Mouse (Mus musculus) thymus, adult 2 months (tissue): ENCODE results near the gene Pglyrp1. TPM values are rescaled to one million over a fixed set of nuclear protein-coding genes. Genes with fewer than 3 reads are reported as not detected.

Source experiments
- DNase-seq: peaks from one replicate; pipeline ENCODE4 v3.0.0; 2021
- H3K27ac ChIP-seq: fragments of 200-500 bp; 2 replicates; pipeline ENCODE4 v1.5.1; 2012; ENCODE audit warnings: low read length, control low read depth; ENCODE audit not compliant: control insufficient read depth, insufficient read depth
- H3K27me3 ChIP-seq: fragments of 200-500 bp; 2 replicates; pipeline ENCODE4 v1.6.1; 2012; ENCODE audit warnings: mild to moderate bottlenecking, low read length, moderate library complexity, mixed read lengths; ENCODE audit not compliant: control insufficient read depth, insufficient read depth
- H3K36me3 ChIP-seq: fragments of 200-500 bp; 2 replicates; pipeline ENCODE4 v1.6.1; 2012; ENCODE audit warnings: mild to moderate bottlenecking, low read length, moderate library complexity; ENCODE audit not compliant: control insufficient read depth, insufficient read depth
- H3K4me1 ChIP-seq: fragments of 200-500 bp; replicated peaks from 2 replicates; pipeline ENCODE4 v1.6.1; 2012; ENCODE audit warnings: low read length; ENCODE audit not compliant: control insufficient read depth, insufficient read depth
- H3K4me3 ChIP-seq: fragments of 200-500 bp; 2 replicates; pipeline ENCODE4 v1.5.1; 2012; ENCODE audit warnings: mild to moderate bottlenecking, low read length, control low read depth, moderate library complexity; ENCODE audit not compliant: control insufficient read depth, insufficient read depth
- CTCF ChIP-seq: fragments of 200-500 bp; IDR thresholded peaks from 2 replicates; pipeline ENCODE4 v1.5.1; 2012; ENCODE audit warnings: mild to moderate bottlenecking, control low read depth, low read length, moderate library complexity, borderline replicate concordance; ENCODE audit not compliant: control insufficient read depth, poor library complexity, insufficient read depth; ENCODE audit errors: extremely low read depth
- POLR2A ChIP-seq: fragments of 200-500 bp; IDR thresholded peaks from 2 replicates; pipeline ENCODE4 v1.6.1; 2012; ENCODE audit warnings: mild to moderate bottlenecking, low read length, control low read depth, moderate library complexity; ENCODE audit not compliant: control insufficient read depth, poor library complexity, insufficient read depth; ENCODE audit errors: extremely low read depth
- WGBS: fragments of 180-500 bp; shearing (Covaris S2); methylation state at CpG from one replicate; pipeline ENCODE4 v1.1.7; 2018; 5-methylcytosine and 5-hydroxymethylcytosine counted together
- polyA plus RNA-seq: library from polyadenylated mRNA; depleted of rRNA; stranded (reverse); fragments of >200 nt; gene quantifications from 2 replicates; pipeline ENCODE4 v1.2.3, GENCODE M21; 2012; rRNA removed

Pglyrp1 gene
- polyA plus RNA-seq, 1 experiment = 49.8 TPM

GRCm38 (mm10) chr7:18925162-18925938 lies 54.2 kb downstream of the Pglyrp1 start, which contains the start of gene Nova2:
Nova2 (plus strand) TSS chr7:18925888.
- Histone ChIP-seq H3K4me1 (peaks cover 3% of the 10 kb centered on the region), H3K36me3 (no peaks in the 10 kb centered on the region), H3K27me3 (peaks cover 16% of the 10 kb centered on the region), H3K27ac (no peak within 1 kb of the TSS), H3K4me3 (no peak within 1 kb of the TSS)
- 5% methylated on average over 34 of the region's 45 CpGs for WGBS
- DNase-seq = peak; percentile 33
- TF ChIP-seq CTCF (no peak), POLR2A (no peak)

GRCm38 (mm10) chr7:18926041-18926790 lies 55.1 kb downstream of the Pglyrp1 start:
- 11% methylated on average over 42 of the region's 42 CpGs for WGBS
- no peak for DNase-seq
- no peaks in the 10 kb centered on the region for H3K36me3 ChIP-seq
- peaks cover 16% of the 10 kb centered on the region for H3K27me3 ChIP-seq
- H3K27ac ChIP-seq = no peak overlapping the region
- H3K4me1 ChIP-seq = peaks cover 3% of the 10 kb centered on the region
- H3K4me3 ChIP-seq = no peak overlapping the region
- TF ChIP-seq POLR2A = no peak
- no peak for TF ChIP-seq CTCF

- H3K4me1 ChIP-seq = peaks cover 3% of the 10 kb centered on the region
- H3K27ac ChIP-seq = no peak overlapping the region
- no peaks in the 10 kb centered on the region for H3K36me3 ChIP-seq
- H3K27me3 ChIP-seq = peaks cover 16% of the 10 kb centered on the region
- WGBS = 59% methylated on average over 6 of the region's 6 CpGs
- no peak for TF ChIP-seq POLR2A
- no peak for TF ChIP-seq CTCF
- no peak for DNase-seq
- H3K4me3 ChIP-seq = no peak overlapping the region
These were observed 55.8 kb downstream of the Pglyrp1 start for GRCm38 (mm10) chr7:18926911-18927310.

GRCm38 (mm10) chr7:18927759-18928158 lies 56.6 kb downstream of the Pglyrp1 start:
- no peak for DNase-seq
- peaks cover 16% of the 10 kb centered on the region for H3K27me3 ChIP-seq
- H3K4me3 ChIP-seq = no peak overlapping the region
- WGBS = 11% methylated on average over 3 of the region's 3 CpGs
- no peaks in the 10 kb centered on the region for H3K36me3 ChIP-seq
- no peak overlapping the region for H3K27ac ChIP-seq
- TF ChIP-seq CTCF (no peak), POLR2A (no peak)
- H3K4me1 ChIP-seq = peaks cover 3% of the 10 kb centered on the region

Other genes with a start within 250 kb of the Pglyrp1 start
- gene Psg21, start 214.6 kb upstream of the Pglyrp1 start, polyA plus RNA-seq = 0.08 and 0.13 TPM in 2 replicates
- gene Psg20, start 185.1 kb upstream of the Pglyrp1 start, polyA plus RNA-seq = 0.18 and 0.20 TPM in 2 replicates
- gene Psg22, start 153.2 kb upstream of the Pglyrp1 start, polyA plus RNA-seq = 0.22 and 0.24 TPM in 2 replicates
- not detected in 2 replicates for gene Psg19, start 72.8 kb upstream of the Pglyrp1 start, polyA plus RNA-seq
- gene Psg17, start 49.7 kb upstream of the Pglyrp1 start, polyA plus RNA-seq = 0.09 TPM in 2 replicates
- gene Mill2, start 31.4 kb upstream of the Pglyrp1 start, polyA plus RNA-seq = 1.1 and 1.6 TPM in 2 replicates
- gene Ccdc61, start 39.1 kb downstream of the Pglyrp1 start, polyA plus RNA-seq = 56.5 and 67.1 TPM in 2 replicates
- 0.39 and 0.40 TPM in 2 replicates for gene Nova2, start 54.6 kb downstream of the Pglyrp1 start, polyA plus RNA-seq
- 0.12 TPM in 1 of 2 replicates, not detected in the other for gene Nanos2, start 116.1 kb downstream of the Pglyrp1 start, polyA plus RNA-seq
- gene Mypop, start 119.9 kb downstream of the Pglyrp1 start, polyA plus RNA-seq = 3.6 and 5.0 TPM in 2 replicates
- gene Irf2bp1, start 132.7 kb downstream of the Pglyrp1 start, polyA plus RNA-seq = 67.2 and 76.3 TPM in 2 replicates
- 0.51 and 0.69 TPM in 2 replicates for gene Foxa3, start 152.2 kb downstream of the Pglyrp1 start, polyA plus RNA-seq
- gene Sympk, start 153.0 kb downstream of the Pglyrp1 start, polyA plus RNA-seq = 150 and 189 TPM in 2 replicates
- 0.05 and 0.18 TPM in 2 replicates for gene Rsph6a, start 183.4 kb downstream of the Pglyrp1 start, polyA plus RNA-seq
- 50.7 and 55.6 TPM in 2 replicates for gene Dmwd, start 204.9 kb downstream of the Pglyrp1 start, polyA plus RNA-seq
- 108 and 154 TPM in 2 replicates for gene Dmpk, start 212.5 kb downstream of the Pglyrp1 start, polyA plus RNA-seq
- 14.8 and 20.0 TPM in 2 replicates for gene Six5, start 223.3 kb downstream of the Pglyrp1 start, polyA plus RNA-seq
- gene Gm4969, start 247.0 kb downstream of the Pglyrp1 start, polyA plus RNA-seq = 0.24 and 0.31 TPM in 2 replicates
- gene Fbxo46, start 248.5 kb downstream of the Pglyrp1 start, polyA plus RNA-seq = 29.2 and 30.1 TPM in 2 replicates